Mouse (Mus musculus) olfactory bulb, adult 2 months (tissue): ENCODE data around the gene Mok.

ENCODE experiments used
- CTCF ChIP-seq: fragments of 200-500 bp; IDR thresholded peaks from 2 replicates; pipeline ENCODE4 v1.5.1; 2012; ENCODE audit warnings: low read depth, mild to moderate bottlenecking, low read length, moderate library complexity; ENCODE audit not compliant: insufficient read depth
- POLR2A ChIP-seq: fragments of 200-500 bp; IDR thresholded peaks from 2 replicates; pipeline ENCODE4 v1.6.1; 2012; ENCODE audit warnings: mild to moderate bottlenecking, low read depth, low read length, moderate library complexity; ENCODE audit not compliant: insufficient read depth

DNA sequence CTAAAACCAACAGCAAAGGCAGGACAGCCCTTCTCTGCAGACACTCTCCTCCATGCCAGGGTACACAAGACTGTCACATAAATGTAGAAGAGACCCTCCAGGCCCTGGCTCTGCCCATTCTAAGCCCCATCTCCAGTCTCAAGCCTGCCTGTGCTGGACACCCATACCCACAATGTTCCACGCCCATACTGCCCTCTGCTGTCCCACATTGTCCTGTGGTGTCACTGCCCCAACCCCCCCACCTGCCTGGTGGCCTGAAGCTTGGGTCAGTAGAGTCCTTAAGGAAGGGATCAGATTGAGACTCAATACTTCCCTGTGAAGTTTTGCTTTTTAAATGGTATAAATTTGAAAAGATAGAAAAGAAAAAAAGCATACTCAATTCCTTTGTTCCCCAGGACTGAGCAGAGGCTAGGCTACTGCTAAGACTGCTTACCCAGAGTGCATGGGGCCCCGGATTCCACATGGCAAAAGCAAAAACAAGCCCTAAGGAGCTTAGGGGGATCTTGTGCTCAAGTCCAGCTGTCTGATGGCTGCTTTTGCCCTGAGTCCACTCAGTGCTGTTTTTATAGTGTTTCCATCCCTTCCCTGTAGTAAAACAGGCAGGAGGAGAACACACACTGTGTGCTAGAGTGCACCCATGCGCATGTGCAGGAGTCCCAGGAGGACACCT, 34.3 kb downstream of the Mok start:
- TF ChIP-seq POLR2A (no peak), CTCF (no peak; the same call in 1 of the 2 replicates)
